Mouse (Mus musculus): ENCODE measurements around the gene Etl4.

- TF ChIP-seq CTCF (IDR thresholded peaks at IDR 0.05) (no peak), EP300 (IDR thresholded peaks at IDR 0.05) (no peak)
These were observed 670.8 kb downstream of the Etl4 start for GRCm38 (mm10) chr2:20580331-20580730.

Data from lung, postnatal 0 days (tissue).